Mouse (Mus musculus) bone marrow macrophage, adult 2 months (primary cell): ENCODE measurements around the gene Gm17606.

Experiments used
- CTCF ChIP-seq: IDR thresholded peaks from 2 replicates; pipeline ENCODE4 v1.5.1; 2012; ENCODE audit warnings: low read depth, mild to moderate bottlenecking, low read length, moderate library complexity
- POLR2A ChIP-seq: IDR thresholded peaks from 2 replicates; pipeline ENCODE4 v1.6.1; 2012; ENCODE audit warnings: mild to moderate bottlenecking, low read depth, low read length, borderline replicate concordance

DNA sequence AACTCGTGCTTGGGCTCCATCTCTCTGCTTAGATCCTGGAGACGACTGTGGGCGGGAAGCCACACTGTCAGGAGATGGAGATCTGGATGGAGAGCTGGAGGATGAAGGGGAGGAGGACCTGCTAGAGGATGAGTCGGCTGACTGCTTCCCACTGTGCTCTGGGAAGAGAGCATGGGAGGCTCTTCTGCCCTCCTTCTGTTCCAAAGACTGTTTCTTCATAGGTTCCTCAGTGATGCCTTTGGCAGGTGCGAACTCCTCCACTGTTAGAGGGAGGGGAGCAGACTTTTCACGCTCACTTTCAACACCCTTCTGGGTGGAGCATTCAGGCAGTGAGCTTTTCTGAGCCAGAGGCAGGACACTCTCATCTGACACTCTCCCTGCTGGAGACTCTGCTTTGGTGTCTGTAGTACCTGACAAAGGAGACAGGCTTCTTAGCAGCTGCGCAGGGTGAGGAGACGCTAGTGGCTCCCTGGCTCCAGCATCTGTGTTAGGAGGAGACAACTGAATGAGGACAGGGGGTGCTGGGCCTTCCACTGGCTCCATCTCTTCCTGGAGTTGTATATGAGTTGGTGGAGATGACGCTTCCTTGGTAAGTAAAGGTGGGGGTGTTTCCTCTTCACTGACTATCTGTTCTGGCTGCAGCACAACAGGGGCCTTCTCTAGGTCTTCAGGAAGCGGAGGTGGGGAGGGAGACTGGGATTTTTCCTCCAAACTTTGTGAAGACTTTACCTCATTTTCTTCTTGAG, 23.9 kb downstream of the Gm17606 start:
- TF ChIP-seq CTCF: no peak
- no peak for TF ChIP-seq POLR2A
